Mouse (Mus musculus): ENCODE measurements around the gene Myo18b.

Myo18b gene

GRCm38 (mm10) chr5:112678153-112678552, 218.0 kb downstream of the Myo18b start:
- DNase-seq (ENCODE audit: low spot score): no peak

GRCm38 (mm10) chr5:112674806-112675205, 221.4 kb downstream of the Myo18b start:
- no peak for DNase-seq (ENCODE audit: low spot score)

- no peak for DNase-seq (ENCODE audit: low spot score)
Measured at GRCm38 (mm10) chr5:112672457-112672856, 223.7 kb downstream of the Myo18b start.

GRCm38 (mm10) chr5:112671961-112672360, 224.2 kb downstream of the Myo18b start:
- no peak for DNase-seq (ENCODE audit: low spot score)

- no peak for DNase-seq (ENCODE audit: low spot score)
Measured at GRCm38 (mm10) chr5:112667153-112667552, 229.0 kb downstream of the Myo18b start.

- DNase-seq (ENCODE audit: low spot score): no peak
Measured at GRCm38 (mm10) chr5:112665661-112666060, 230.5 kb downstream of the Myo18b start.

- no peak for DNase-seq (ENCODE audit: low spot score)
Measured at GRCm38 (mm10) chr5:112663701-112664100, 232.5 kb downstream of the Myo18b start.

GRCm38 (mm10) chr5:112660924-112661431, 235.2 kb downstream of the Myo18b start:
- no peak for DNase-seq (ENCODE audit: low spot score)

GRCm38 (mm10) chr5:112659295-112659694, 236.9 kb downstream of the Myo18b start:
- DNase-seq (ENCODE audit: low spot score): no peak

GRCm38 (mm10) chr5:112656811-112657210, 239.4 kb downstream of the Myo18b start:
- no peak for DNase-seq (ENCODE audit: low spot score)

- DNase-seq (ENCODE audit: low spot score): no peak
Measured at GRCm38 (mm10) chr5:112655986-112656541, 240.1 kb downstream of the Myo18b start.

- DNase-seq (ENCODE audit: low spot score): no peak
Measured at GRCm38 (mm10) chr5:112655529-112655928, 240.6 kb downstream of the Myo18b start.

- DNase-seq (ENCODE audit: low spot score): no peak
Measured at GRCm38 (mm10) chr5:112652036-112652435, 244.1 kb downstream of the Myo18b start.

- DNase-seq (ENCODE audit: low spot score): no peak
Measured at GRCm38 (mm10) chr5:112649164-112649702, 246.9 kb downstream of the Myo18b start.

- no peak for DNase-seq (ENCODE audit: low spot score)
Measured at GRCm38 (mm10) chr5:112646871-112647270, 249.3 kb downstream of the Myo18b start.

- no peak for DNase-seq (ENCODE audit: low spot score)
Measured at GRCm38 (mm10) chr5:112645535-112645934, 250.6 kb downstream of the Myo18b start.

GRCm38 (mm10) chr5:112643533-112644272, 252.5 kb downstream of the Myo18b start:
- DNase-seq (ENCODE audit: low spot score): no peak

GRCm38 (mm10) chr5:112642731-112643130, 253.4 kb downstream of the Myo18b start:
- no peak for DNase-seq (ENCODE audit: low spot score)

GRCm38 (mm10) chr5:112641770-112642169, 254.4 kb downstream of the Myo18b start:
- no peak for DNase-seq (ENCODE audit: low spot score)

- no peak for DNase-seq (ENCODE audit: low spot score)
Measured at GRCm38 (mm10) chr5:112641131-112641530, 255.0 kb downstream of the Myo18b start.

- no peak for DNase-seq (ENCODE audit: low spot score)
Measured at GRCm38 (mm10) chr5:112640651-112641050, 255.5 kb downstream of the Myo18b start.

All from urinary bladder, postnatal 10 days (tissue).